Mouse (Mus musculus) A20 (cell line): ENCODE measurements around the gene Mapk3.
"Not testable (repeated sequence)": the region's sequence is repeated elsewhere in the genome, so short reads cannot be mapped to it uniquely, and the experiment has no call there.

Source experiments
- DNase-seq: peaks from one replicate; pipeline ENCODE4 v3.0.0-alpha.2; 2011; ENCODE audit warnings: low read depth, low spot score

Mapk3 gene

GRCm38 (mm10) chr7:126759672-126760390, 430 bp downstream of the Mapk3 start:
- DNase-seq: no peak

- DNase-seq: no peak
Measured at GRCm38 (mm10) chr7:126760391-126760802, 996 bp downstream of the Mapk3 start.

- no peak for DNase-seq
Measured at GRCm38 (mm10) chr7:126760956-126761355, 1.6 kb downstream of the Mapk3 start.

GRCm38 (mm10) chr7:126761529-126762067, 2.2 kb downstream of the Mapk3 start:
- no peak for DNase-seq

GRCm38 (mm10) chr7:126762471-126763008, 3.1 kb downstream of the Mapk3 start:
- DNase-seq: no peak

- DNase-seq: no peak
Measured at GRCm38 (mm10) chr7:126765540-126765939, 6.1 kb downstream of the Mapk3 start.

GRCm38 (mm10) chr7:126766201-126766600, 6.8 kb downstream of the Mapk3 start, which contains the start of gene Gdpd3:
Gene Gdpd3 (plus strand): TSS chr7:126766334.
- no peak for DNase-seq

GRCm38 (mm10) chr7:126767001-126767400, 7.6 kb downstream of the Mapk3 start:
- DNase-seq: no peak

GRCm38 (mm10) chr7:126770784-126771183, 11.4 kb downstream of the Mapk3 start:
- DNase-seq: no peak

- peak; percentile 92 for DNase-seq
Measured at GRCm38 (mm10) chr7:126773351-126773750, 13.9 kb downstream of the Mapk3 start.

GRCm38 (mm10) chr7:126774463-126774862, 15.1 kb downstream of the Mapk3 start:
- DNase-seq: no peak

GRCm38 (mm10) chr7:126775185-126775977, 16.0 kb downstream of the Mapk3 start:
- DNase-seq: no peak

GRCm38 (mm10) chr7:126775978-126776234, 16.5 kb downstream of the Mapk3 start:
- peak; percentile 27 for DNase-seq

GRCm38 (mm10) chr7:126776598-126777057, 17.2 kb downstream of the Mapk3 start, which contains the start of gene Ypel3:
Gene Ypel3 (plus strand): TSS chr7:126776955.
- peak; percentile 95 for DNase-seq

- DNase-seq: peak; percentile 40
Measured at GRCm38 (mm10) chr7:126777476-126777875, 18.1 kb downstream of the Mapk3 start.

GRCm38 (mm10) chr7:126778147-126778546, 18.7 kb downstream of the Mapk3 start:
- no peak for DNase-seq

- not testable (repeated sequence) for DNase-seq
Measured at GRCm38 (mm10) chr7:126779101-126779500, 19.7 kb downstream of the Mapk3 start.

- DNase-seq: peak; percentile 87
Measured at GRCm38 (mm10) chr7:126779983-126780970, 20.9 kb downstream of the Mapk3 start.

- DNase-seq: no peak
Measured at GRCm38 (mm10) chr7:126780971-126781635, 21.7 kb downstream of the Mapk3 start, which contains the start of gene Tbx6. Gene Tbx6 (plus strand): TSS chr7:126781483.

GRCm38 (mm10) chr7:126781661-126782370, 22.4 kb downstream of the Mapk3 start:
- no peak for DNase-seq
